Mouse (Mus musculus): ENCODE results near the gene Gtf2i. TPM values are rescaled to one million over a fixed set of nuclear protein-coding genes. Genes with fewer than 3 reads are reported as not detected.

Gtf2i gene
- polyA plus RNA-seq, 1 experiment: 196 TPM

DNA sequence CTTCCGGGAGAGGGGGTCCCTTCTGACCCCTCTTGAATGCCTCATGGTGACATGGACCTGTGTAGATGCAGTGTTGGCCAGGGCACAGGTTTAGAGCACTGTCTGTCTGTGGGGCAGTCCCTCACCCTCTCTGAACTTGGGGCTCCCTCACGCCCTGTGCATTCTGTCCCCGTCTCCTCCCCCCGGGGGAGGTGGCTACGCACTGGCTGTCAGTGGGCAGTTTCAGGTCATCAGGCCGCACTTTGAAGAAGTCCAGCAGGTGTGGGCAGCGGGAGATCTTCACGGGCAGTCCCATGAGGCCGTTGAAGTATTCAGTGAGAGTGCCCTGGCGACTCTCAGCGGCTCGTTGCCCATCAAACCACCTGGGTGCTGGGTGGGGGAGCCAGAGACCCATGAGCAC lies 87.6 kb downstream of the Gtf2i start:
- no peak for DNase-seq (ENCODE audit: low read depth)
- TF ChIP-seq POLR2A (IDR thresholded peaks at IDR 0.05; ENCODE audit: borderline replicate concordance, extremely low read depth, insufficient read depth, insufficient read length, poor library complexity, severe bottlenecking) (no peak), CTCF (IDR thresholded peaks at IDR 0.05; ENCODE audit: borderline replicate concordance, extremely low read depth, insufficient read depth, insufficient read length) (no peak)

GRCm38 (mm10) chr5:134225110-134225901 lies 89.3 kb downstream of the Gtf2i start:
- TF ChIP-seq POLR2A (IDR thresholded peaks at IDR 0.05; ENCODE audit: borderline replicate concordance, extremely low read depth, insufficient read depth, insufficient read length, poor library complexity, severe bottlenecking) (no peak), CTCF (IDR thresholded peaks at IDR 0.05; ENCODE audit: borderline replicate concordance, extremely low read depth, insufficient read depth, insufficient read length) (no peak)
- DNase-seq (ENCODE audit: low read depth): no peak

DNA sequence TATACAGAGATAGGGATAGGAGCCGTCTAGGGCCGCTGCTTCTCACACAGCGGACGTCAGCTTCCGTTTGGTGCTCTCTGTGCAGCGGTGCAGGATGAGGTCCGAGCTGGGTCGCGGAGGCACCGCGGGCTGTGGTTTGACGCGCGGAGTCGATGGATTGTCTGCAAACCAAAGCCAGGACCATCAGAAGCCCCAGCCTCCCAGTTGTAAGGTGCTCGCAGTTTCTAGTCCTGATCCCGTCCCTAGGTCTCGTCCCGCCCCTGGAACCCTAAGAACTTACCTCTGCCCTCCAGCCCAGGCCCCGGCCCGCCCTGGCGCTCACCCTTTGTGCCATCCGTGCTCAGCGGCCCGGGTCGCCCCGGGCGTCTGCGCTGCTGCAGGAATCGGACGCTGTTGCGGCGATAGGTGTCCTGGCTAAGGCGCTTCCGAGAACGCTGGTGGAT lies 92.8 kb downstream of the Gtf2i start:
- TF ChIP-seq CTCF (IDR thresholded peaks at IDR 0.05; ENCODE audit: borderline replicate concordance, extremely low read depth, insufficient read depth, insufficient read length) (no peak), POLR2A (IDR thresholded peaks at IDR 0.05; ENCODE audit: borderline replicate concordance, extremely low read depth, insufficient read depth, insufficient read length, poor library complexity, severe bottlenecking) (no peak)
- DNase-seq (ENCODE audit: low read depth): no peak

GRCm38 (mm10) chr5:134221278-134221677 lies 93.3 kb downstream of the Gtf2i start:
- DNase-seq (ENCODE audit: low read depth): no peak
- TF ChIP-seq POLR2A (IDR thresholded peaks at IDR 0.05; ENCODE audit: borderline replicate concordance, extremely low read depth, insufficient read depth, insufficient read length, poor library complexity, severe bottlenecking) (no peak), CTCF (IDR thresholded peaks at IDR 0.05; ENCODE audit: borderline replicate concordance, extremely low read depth, insufficient read depth, insufficient read length) (no peak)

GRCm38 (mm10) chr5:134217900-134218299 lies 96.7 kb downstream of the Gtf2i start:
- no peak for DNase-seq (ENCODE audit: low read depth)
- TF ChIP-seq POLR2A (IDR thresholded peaks at IDR 0.05; ENCODE audit: borderline replicate concordance, extremely low read depth, insufficient read depth, insufficient read length, poor library complexity, severe bottlenecking) (no peak), CTCF (IDR thresholded peaks at IDR 0.05; ENCODE audit: borderline replicate concordance, extremely low read depth, insufficient read depth, insufficient read length) (no peak)

GRCm38 (mm10) chr5:134214021-134214806 lies 100.3 kb downstream of the Gtf2i start:
- TF ChIP-seq POLR2A (IDR thresholded peaks at IDR 0.05; ENCODE audit: borderline replicate concordance, extremely low read depth, insufficient read depth, insufficient read length, poor library complexity, severe bottlenecking) (no peak), CTCF (IDR thresholded peaks at IDR 0.05; ENCODE audit: borderline replicate concordance, extremely low read depth, insufficient read depth, insufficient read length) (no peak)
- peak; percentile 33 for DNase-seq (ENCODE audit: low read depth)

DNA sequence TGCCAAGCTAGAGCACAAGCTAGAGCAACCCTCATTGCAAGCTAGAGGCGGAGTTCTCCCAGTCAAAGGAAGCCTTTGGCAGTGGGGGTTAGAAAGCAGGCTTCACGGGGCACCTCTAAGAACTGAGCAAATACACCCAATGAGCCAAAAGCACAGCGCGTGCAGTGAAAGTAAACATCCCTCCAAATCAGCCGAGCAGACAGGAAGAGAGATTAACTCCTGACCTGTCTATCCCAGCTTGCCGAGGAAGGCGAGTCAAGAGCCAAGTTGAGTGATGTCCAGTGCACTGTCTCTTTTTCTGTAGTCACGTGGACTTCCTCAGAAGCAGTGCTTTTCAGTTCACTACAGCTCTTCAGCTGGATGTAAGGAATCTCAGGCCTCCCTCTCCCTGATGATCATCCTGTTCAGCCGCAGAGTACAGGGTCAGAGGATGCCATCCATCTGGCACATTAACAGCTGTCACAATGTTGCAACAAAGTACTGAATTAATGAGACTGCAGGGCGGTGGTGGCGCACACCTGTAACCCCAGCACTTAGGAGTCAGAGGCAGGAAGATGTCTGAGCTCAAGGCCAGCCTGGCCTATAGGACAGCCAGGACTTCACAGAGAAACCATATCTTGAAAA lies 104.5 kb downstream of the Gtf2i start:
- peak; percentile 20 for DNase-seq (ENCODE audit: low read depth)
- TF ChIP-seq CTCF (IDR thresholded peaks at IDR 0.05; ENCODE audit: borderline replicate concordance, extremely low read depth, insufficient read depth, insufficient read length) (no peak), POLR2A (IDR thresholded peaks at IDR 0.05; ENCODE audit: borderline replicate concordance, extremely low read depth, insufficient read depth, insufficient read length, poor library complexity, severe bottlenecking) (no peak)

DNA sequence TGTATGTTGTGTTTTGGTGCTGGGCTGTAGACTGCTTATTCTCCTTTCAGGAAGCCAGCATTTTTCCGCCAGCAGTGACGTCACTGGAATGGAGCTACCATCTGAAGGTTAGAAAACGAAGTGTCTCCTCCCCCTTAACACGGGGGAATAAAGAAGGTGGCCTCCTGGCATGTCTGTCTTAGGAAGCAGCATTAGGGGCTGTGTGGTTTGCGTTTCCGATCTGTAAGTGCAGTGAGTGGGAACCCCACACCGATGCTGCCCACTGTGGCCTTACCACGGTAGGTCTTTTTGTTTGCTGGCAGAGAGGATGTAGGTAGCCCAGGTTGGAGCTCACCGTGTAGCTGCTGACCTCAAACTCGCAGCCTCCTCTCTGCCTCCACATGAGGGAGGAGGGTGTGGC lies 107.8 kb downstream of the Gtf2i start:
- no peak for DNase-seq (ENCODE audit: low read depth)
- TF ChIP-seq POLR2A (IDR thresholded peaks at IDR 0.05; ENCODE audit: borderline replicate concordance, extremely low read depth, insufficient read depth, insufficient read length, poor library complexity, severe bottlenecking): no peak
- TF ChIP-seq CTCF (IDR thresholded peaks at IDR 0.05; ENCODE audit: borderline replicate concordance, extremely low read depth, insufficient read depth, insufficient read length): no peak

DNA sequence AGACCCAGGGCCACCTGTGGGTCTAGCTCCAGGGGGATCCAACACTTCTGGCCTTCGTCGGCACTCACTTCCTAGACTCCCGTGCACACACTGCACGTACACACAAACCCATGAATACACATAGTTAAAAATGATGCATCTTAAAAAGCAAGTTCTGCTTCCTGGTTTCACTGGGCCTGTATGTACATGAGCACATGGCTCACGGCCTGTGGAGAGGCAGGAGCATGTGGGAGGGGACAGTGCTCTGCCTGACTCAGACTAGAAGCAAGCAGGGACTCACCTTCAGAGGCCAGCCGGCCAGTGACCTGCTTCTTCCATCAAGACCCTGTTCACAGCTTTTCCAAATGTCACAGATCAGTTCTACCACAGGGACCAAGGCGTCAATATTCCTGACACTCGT lies 120.9 kb downstream of the Gtf2i start:
- no peak for DNase-seq (ENCODE audit: low read depth)
- no peak for TF ChIP-seq CTCF (IDR thresholded peaks at IDR 0.05; ENCODE audit: borderline replicate concordance, extremely low read depth, insufficient read depth, insufficient read length)
- TF ChIP-seq POLR2A (IDR thresholded peaks at IDR 0.05; ENCODE audit: borderline replicate concordance, extremely low read depth, insufficient read depth, insufficient read length, poor library complexity, severe bottlenecking): no peak

GRCm38 (mm10) chr5:134188571-134188970 lies 126.0 kb downstream of the Gtf2i start:
- DNase-seq (ENCODE audit: low read depth): no peak
- TF ChIP-seq POLR2A (IDR thresholded peaks at IDR 0.05; ENCODE audit: borderline replicate concordance, extremely low read depth, insufficient read depth, insufficient read length, poor library complexity, severe bottlenecking) (no peak), CTCF (IDR thresholded peaks at IDR 0.05; ENCODE audit: borderline replicate concordance, extremely low read depth, insufficient read depth, insufficient read length) (no peak)

Other genes starting within 250 kb of the Gtf2i start
- 22.1 and 38.3 TPM in 2 replicates for gene Castor2, start 215.0 kb downstream of the Gtf2i start, polyA plus RNA-seq (2012; rRNA removed)
- 15.5 and 18.0 TPM in 2 replicates for gene Rcc1l, start 138.0 kb downstream of the Gtf2i start, polyA plus RNA-seq (2012; rRNA removed)
- gene Gtf2ird2, start 130.7 kb downstream of the Gtf2i start, polyA plus RNA-seq (2012; rRNA removed): 17.9 and 22.1 TPM in 2 replicates
- 2.6 and 2.7 TPM in 2 replicates for gene Ncf1, start 85.1 kb downstream of the Gtf2i start, polyA plus RNA-seq (2012; rRNA removed)
- 78.1 and 80.5 TPM in 2 replicates for gene Gtf2ird1, start 142.0 kb upstream of the Gtf2i start, polyA plus RNA-seq (2012; rRNA removed)
- 77.0 and 115 TPM in 2 replicates for gene Clip2, start 237.7 kb upstream of the Gtf2i start, polyA plus RNA-seq (2012; rRNA removed)
- gene Syna, start 245.4 kb upstream of the Gtf2i start, polyA plus RNA-seq (2012; rRNA removed): 0.04 and 0.06 TPM in 2 replicates

All from brain, embryonic 14.5 days (tissue).